In genomic region chr11:5718611-5719354, GRCm38 (mm10) we compare ENCODE assay signal across 14 mouse cellular contexts.
"Had no signal": no experiment of that assay in that cellular context is flagged by ENCODE, and none has a peak within 500 bp of the region (broad histone marks: within the 10 kb centered on the region; RNA-seq: fewer than 3 reads in every experiment).

No protein-coding gene starts in this region.

- DNase-seq: kidney, adult 2 months; kidney, postnatal 25 days; layer of hippocampus, postnatal 36 days; retina, postnatal 1 day; right cerebral cortex, postnatal 14 days; thymus, adult 2 months; thymus, postnatal 25 days had no signal

- H3K27me3 ChIP-seq: kidney, embryonic 15.5 days; limb, embryonic 15.5 days; liver, embryonic 12.5 days; neural tube, embryonic 13.5 days had no signal

- H3K4me3 ChIP-seq: kidney, embryonic 15.5 days; limb, embryonic 15.5 days; liver, embryonic 12.5 days; midbrain, embryonic 10.5 days; neural tube, embryonic 13.5 days had no signal

- H3K9me3 ChIP-seq: limb, embryonic 15.5 days; liver, embryonic 12.5 days; midbrain, embryonic 10.5 days; neural tube, embryonic 13.5 days had no signal

- H3K27ac ChIP-seq: kidney, embryonic 15.5 days; limb, embryonic 15.5 days; liver, embryonic 12.5 days; midbrain, embryonic 10.5 days; neural tube, embryonic 13.5 days had no signal

- ATAC-seq: intestine, embryonic 16.5 days; liver, embryonic 12.5 days; midbrain, embryonic 16.5 days had no signal

- H3K4me1 ChIP-seq: kidney, embryonic 15.5 days; limb, embryonic 15.5 days; liver, embryonic 12.5 days; midbrain, embryonic 10.5 days; neural tube, embryonic 13.5 days had no signal

- H3K9ac ChIP-seq: kidney, embryonic 15.5 days; limb, embryonic 15.5 days; liver, embryonic 12.5 days; neural tube, embryonic 13.5 days had no signal

- H3K4me2 ChIP-seq: kidney, embryonic 15.5 days; limb, embryonic 15.5 days; liver, embryonic 12.5 days; neural tube, embryonic 13.5 days had no signal
